Mouse (Mus musculus): ENCODE results near the gene Fam217a.
"Not testable (repeated sequence)": the region's sequence is repeated elsewhere in the genome, so short reads cannot be mapped to it uniquely, and the experiment has no call there.

The Fam217a gene

DNA sequence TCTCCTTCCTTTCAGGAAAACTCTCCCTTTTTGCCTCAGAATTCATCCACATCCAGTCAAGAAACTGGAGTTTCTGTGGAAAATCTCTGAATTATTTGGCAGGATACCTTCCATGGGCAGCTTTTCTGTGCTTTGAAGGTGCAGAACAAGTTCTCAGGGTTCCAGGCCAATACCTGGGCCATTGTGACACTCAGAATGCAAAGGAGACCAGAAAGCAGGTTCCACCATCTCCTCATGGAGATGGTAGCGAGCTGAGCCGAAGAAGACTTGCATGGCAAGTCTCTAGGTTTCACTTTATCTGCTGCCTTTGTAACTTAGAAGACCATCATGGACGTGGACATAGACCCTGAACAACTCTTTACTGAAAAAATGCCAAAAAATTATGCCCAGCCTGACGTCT is at the start of gene Fam217a, which contains the start of gene 4933417A18Rik:
Gene Fam217a (minus strand): TSS at position 101 of the 400 bp plus-strand sequence.
Gene 4933417A18Rik (plus strand): TSS at position 200 of the 400 bp plus-strand sequence.
- no peak for DNase-seq (ENCODE audit: low spot score in 2 of 2)

GRCm38 (mm10) chr13:34973770-34974169 is 49.7 kb upstream of the Fam217a start:
- DNase-seq (ENCODE audit: low spot score in 2 of 2), result no peak

- no peak for DNase-seq (ENCODE audit: low spot score in 2 of 2)
Measured at GRCm38 (mm10) chr13:34973149-34973548, 49.0 kb upstream of the Fam217a start.

DNA sequence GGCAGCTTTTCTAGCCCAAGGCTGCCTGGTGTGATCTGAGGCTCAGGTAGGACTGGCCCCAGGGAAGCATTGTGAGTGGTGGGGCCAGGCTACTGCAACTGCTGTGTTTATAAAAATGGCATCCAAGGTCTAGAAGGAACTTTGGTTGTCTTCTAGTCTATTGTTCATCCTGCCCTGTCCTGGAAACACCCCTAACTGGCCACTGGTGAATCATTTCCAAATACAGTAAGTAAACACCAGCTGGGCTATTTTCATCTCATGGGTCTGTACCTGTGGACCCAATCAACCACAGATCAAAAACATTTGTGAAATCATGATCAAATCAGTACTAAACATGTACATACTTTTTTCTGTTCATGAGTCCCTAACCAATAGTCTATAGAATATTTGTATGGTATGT is 48.3 kb upstream of the Fam217a start:
- DNase-seq (ENCODE audit: low spot score in 2 of 2), result not testable (repeated sequence)

GRCm38 (mm10) chr13:34965647-34966046 is 41.5 kb upstream of the Fam217a start:
- not testable (repeated sequence) for DNase-seq (ENCODE audit: low spot score in 2 of 2)

- DNase-seq (ENCODE audit: low spot score in 2 of 2), result no peak
Measured at GRCm38 (mm10) chr13:34964866-34965265, 40.8 kb upstream of the Fam217a start.

DNA sequence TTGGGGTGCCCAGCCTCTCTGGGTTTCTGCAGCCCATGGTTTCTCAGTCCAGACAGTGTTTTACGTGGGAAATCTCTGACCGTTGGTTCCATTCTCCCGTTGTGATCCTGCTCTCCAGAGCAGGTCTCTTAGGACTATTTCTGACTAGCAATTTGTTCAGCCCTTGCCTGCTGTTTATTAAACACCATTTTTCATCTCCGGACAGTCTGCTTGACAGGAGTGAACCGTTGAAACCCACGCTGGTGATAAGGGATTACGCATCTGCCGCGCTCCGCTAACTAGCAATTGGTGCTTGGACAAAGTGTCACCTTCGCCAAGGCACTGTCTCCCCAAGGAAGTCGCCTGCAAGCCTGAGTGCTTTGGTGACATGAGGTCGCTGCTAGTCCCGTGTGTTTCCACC is 40.3 kb upstream of the Fam217a start:
- no peak for DNase-seq (ENCODE audit: low spot score in 2 of 2)

GRCm38 (mm10) chr13:34963511-34964397 is 39.6 kb upstream of the Fam217a start, which contains the start of gene Eci3:
TSS of gene Eci3 (minus strand) at chr13:34963810.
- peak in 1 of 2 experiments; percentile 10 for DNase-seq (ENCODE audit: low spot score in 2 of 2)

DNA sequence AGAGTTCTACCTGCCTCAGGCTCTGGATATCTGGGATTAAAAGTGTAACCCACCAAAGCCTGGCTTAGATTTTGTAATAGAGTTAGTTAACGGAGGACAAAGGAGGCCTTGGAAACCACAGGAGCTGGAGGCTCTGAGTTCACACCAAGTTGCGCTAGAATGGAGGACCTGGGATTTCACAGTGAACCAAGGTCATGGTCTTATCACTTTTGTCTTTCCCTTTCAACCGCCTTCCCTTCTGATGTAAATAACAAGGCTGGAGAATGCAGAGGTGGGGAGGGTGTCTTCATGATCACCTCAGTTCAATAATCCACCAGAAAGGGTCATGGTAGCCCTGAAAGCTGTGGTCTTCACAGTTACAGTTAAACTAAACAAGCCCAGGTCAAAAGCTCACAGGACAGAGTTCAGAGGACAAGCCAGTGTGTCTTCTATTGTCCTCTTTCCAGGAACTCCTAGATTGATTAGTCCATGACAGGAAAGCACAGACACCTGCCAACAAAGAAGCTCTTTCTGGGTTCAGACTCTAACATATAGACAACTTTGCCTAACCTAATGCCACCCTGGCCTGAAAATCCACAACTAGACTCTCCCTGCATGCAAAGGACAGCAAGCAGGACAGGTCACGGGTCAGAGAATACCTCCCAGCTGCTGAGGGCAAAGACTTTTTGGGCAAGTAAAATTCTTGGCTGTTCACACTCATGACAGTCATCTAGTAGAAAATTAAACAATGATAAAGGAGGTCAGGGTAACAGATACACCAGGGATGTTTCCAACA is 37.1 kb upstream of the Fam217a start:
- DNase-seq (ENCODE audit: low spot score in 2 of 2), result no peak

GRCm38 (mm10) chr13:34958158-34958557 is 34.0 kb upstream of the Fam217a start:
- DNase-seq (ENCODE audit: low spot score in 2 of 2), result not testable (repeated sequence)

DNA sequence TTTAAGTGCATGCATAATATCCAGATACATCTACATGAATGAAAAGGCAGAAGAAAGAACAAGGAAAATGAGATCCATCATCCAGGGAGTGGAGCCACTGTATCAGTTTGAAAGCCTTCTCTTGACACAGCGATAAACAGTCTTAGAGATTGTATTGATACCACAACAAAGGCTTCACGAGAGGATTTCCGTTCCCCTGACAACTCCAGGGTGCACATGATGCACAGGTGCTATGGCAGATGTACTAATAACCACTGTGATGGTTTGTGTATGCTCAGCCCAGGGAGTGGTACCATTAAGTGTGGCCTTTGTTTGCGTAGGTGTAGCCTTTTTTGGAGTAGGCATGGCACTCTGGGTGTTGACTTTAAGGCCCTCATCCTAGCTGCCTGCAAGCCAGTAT is 32.8 kb upstream of the Fam217a start:
- no peak for DNase-seq (ENCODE audit: low spot score in 2 of 2)

DNA sequence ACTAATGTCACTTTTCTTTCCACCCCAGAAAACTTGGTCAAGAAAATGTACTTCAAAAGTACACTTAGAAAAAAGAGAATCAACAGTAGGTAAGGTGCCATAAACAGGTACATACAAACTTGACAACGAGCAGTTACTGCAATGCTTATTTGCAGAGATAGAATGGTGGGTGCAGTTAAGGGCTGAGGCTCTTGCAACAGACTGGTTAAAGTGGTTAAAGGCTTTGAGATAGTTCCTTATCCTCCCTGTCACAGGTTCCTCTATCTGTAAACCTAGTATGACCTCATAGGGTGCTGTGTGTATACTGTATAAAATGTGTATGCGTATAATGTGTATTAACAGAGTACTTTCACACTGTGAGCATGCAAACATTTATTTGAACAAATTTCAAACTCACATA is 27.3 kb upstream of the Fam217a start:
- not testable (repeated sequence) for DNase-seq (ENCODE audit: low spot score in 2 of 2)

- DNase-seq (ENCODE audit: low spot score in 2 of 2), result no peak
Measured at GRCm38 (mm10) chr13:34942370-34942769, 18.3 kb upstream of the Fam217a start.

DNA sequence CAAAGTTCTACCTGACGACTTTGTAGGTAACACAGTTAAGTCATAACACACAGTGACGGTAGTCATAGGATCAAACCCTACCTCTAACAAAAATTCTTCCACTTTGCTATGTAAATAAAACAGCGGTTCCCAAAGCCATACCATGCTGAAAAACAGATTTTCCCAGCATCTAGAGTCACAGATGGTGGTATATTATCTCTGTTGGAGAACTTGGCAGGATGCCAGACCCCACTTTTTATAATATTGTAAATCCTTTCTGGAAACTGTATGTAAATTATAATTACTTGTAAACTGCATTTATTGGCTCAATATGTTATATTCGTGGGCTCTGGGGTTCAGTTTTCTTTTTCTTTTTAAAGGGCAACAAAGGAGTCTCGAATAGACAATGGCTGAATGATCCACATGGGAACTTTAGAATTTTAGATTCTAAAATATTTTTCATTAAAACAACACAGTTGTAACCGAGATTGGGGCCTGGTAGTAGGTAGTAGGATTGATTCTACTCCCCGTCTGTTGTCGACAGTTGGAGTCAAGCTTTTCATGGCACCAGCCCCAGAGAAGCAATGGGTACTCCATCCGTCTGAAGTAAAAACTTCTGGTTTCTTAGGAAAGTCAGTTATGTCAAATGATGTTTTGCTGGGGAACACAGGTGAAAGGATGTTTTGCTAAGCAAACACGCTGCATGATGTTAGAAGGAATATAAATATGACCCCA is 11.0 kb upstream of the Fam217a start:
- DNase-seq (ENCODE audit: low spot score in 2 of 2), result no peak

DNA sequence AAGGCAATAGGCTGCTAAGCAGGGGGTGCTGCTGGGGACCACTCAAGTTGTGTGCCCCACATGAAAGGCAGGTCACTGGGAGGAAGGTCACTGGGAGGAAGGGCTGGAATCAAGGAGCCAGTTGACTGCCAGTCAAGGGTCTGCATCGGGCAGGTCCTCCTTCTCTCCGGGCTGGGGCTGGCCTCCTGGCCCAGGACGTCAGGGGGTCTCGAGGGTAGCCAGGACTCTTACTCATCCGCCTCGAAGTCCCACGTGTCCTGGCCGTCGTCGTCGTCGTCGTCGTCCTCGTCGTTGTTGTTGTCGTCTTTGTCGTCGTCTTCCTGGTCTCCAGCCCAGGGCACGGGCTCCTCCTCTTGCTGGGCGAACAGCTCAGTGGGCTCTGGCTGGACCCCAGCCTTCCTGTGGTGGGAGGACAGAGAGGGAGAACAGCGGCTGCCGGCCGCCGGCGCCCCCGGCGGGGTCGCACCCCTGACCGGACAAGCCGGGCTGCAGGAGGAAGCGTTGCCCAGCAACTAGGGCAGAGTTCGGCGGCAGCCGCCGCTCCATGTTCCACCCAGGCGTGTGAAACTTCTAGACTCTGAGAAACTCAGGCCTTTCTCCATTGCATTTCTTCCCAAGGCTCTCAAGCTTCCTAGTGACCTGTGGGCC is 7.5 kb downstream of the Fam217a start:
- DNase-seq (ENCODE audit: low spot score in 2 of 2), result no peak

DNA sequence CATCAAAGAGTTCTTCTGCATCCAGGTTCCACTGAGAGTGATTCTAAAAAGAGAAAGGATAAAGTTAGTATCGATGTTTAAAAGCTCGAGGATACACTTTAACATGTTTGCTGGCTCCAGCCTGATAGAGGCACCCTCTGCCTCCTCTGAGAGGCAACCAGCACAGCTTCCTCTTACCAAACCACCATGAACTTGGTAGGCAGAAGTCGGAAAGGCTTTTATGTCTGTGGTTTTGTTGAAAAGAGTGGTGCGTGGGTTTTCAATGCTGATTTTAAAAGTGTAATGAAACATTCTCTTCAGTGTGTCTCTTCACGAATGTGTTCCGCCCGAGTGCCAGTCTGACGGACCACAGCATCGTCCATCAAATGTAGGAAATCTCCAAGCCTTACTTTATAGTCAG is 9.5 kb downstream of the Fam217a start:
- no peak for DNase-seq (ENCODE audit: low spot score in 2 of 2)

DNA sequence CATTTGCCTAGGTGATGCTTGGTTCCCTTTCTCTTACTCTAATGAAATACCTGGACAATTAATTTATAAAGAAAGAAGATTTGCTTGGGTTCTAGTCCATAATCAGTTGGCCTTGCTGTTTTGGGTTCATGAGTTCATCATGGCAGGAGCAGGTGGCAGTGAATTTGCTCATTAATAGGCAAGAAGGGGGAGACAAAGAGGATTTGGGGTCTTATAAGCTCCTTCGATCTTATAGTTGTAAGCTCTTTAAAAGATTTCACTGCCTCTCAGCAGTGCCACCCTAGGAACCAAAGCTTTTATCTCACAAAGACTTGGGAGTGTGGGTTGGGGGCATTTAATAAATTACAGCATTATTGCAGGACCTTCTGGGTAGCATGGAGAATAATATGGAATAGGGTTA is 31.2 kb downstream of the Fam217a start:
- DNase-seq (ENCODE audit: low spot score in 2 of 2), result no peak

GRCm38 (mm10) chr13:34876481-34876880 is 47.6 kb downstream of the Fam217a start:
- no peak for DNase-seq (ENCODE audit: low spot score in 2 of 2)

- DNase-seq (ENCODE audit: low spot score in 2 of 2), result no peak
Measured at GRCm38 (mm10) chr13:34875741-34876445, 48.2 kb downstream of the Fam217a start.

DNA sequence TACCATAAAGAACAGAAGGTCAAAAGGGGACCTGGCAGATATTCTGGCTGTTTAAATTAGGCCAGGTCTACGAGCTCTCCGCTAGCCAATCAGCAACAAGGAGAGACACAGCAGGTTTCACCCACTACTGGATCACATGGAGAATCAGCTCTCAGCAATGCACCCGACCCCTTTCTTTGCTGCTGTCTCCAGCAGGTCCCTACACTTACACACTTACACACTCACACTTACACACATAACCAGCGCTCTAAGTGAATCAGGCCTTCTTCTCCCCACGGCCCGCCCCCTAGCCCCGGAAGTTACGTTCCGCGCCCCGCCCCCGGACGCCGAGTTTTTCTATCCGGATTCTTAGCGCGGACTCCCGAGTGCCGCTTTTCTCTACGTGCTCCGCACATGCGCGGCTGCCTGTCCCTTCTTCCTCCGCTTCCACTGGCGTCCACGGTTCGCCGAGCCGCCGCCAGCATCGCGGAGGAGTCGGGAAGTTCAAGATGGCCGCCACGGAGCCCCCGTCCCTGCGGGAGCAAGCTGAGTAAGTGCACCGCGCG is 48.9 kb downstream of the Fam217a start, which contains the start of gene Prpf4b:
Gene Prpf4b (plus strand): TSS at position 137 of the 545 bp plus-strand sequence.
- peak; percentile 88 to 94 for DNase-seq (ENCODE audit: low spot score in 2 of 2)

Data from frontal cortex, postnatal 14 days (tissue).